Mouse (Mus musculus): ENCODE results near the gene Acbd4. TPM values are rescaled to one million over a fixed set of nuclear protein-coding genes. Genes with fewer than 3 reads are reported as not detected.
A peak's percentile ranks its signal among the peaks of the same experiment; 100 is the strongest.

Gene Acbd4
- total RNA-seq (2022) = 10 to 100 TPM; 24.1 to 39.8 (median 32.0) TPM

GRCm38 (mm10) chr11:103101481-103101865 is at the start of gene Acbd4, which contains the start of gene Plcd3:
Gene Acbd4 (plus strand): TSS chr11:103101682.
Gene Plcd3 (minus strand): TSS chr11:103101658.
- DNase-seq (ENCODE audit: low spot score) = peak; percentile 88

- DNase-seq (ENCODE audit: low spot score) = no peak
Measured at GRCm38 (mm10) chr11:103052078-103052477, 49.4 kb upstream of the Acbd4 start.

GRCm38 (mm10) chr11:103053191-103054076 is 48.0 kb upstream of the Acbd4 start:
- no peak for DNase-seq (ENCODE audit: low spot score)

- peak; percentile 83 for DNase-seq (ENCODE audit: low spot score)
Measured at GRCm38 (mm10) chr11:103054798-103055197, 46.7 kb upstream of the Acbd4 start.

- no peak for DNase-seq (ENCODE audit: low spot score)
Measured at GRCm38 (mm10) chr11:103056636-103057035, 44.8 kb upstream of the Acbd4 start.

- no peak for DNase-seq (ENCODE audit: low spot score)
Measured at GRCm38 (mm10) chr11:103058499-103059085, 42.9 kb upstream of the Acbd4 start.

GRCm38 (mm10) chr11:103066191-103067050 is 35.1 kb upstream of the Acbd4 start:
- DNase-seq (ENCODE audit: low spot score) = no peak

GRCm38 (mm10) chr11:103067051-103067361 is 34.5 kb upstream of the Acbd4 start:
- no peak for DNase-seq (ENCODE audit: low spot score)

- no peak for DNase-seq (ENCODE audit: low spot score)
Measured at GRCm38 (mm10) chr11:103067457-103068001, 34.0 kb upstream of the Acbd4 start.

GRCm38 (mm10) chr11:103068272-103068671 is 33.2 kb upstream of the Acbd4 start:
- no peak for DNase-seq (ENCODE audit: low spot score)

- DNase-seq (ENCODE audit: low spot score) = no peak
Measured at GRCm38 (mm10) chr11:103068884-103069283, 32.6 kb upstream of the Acbd4 start.

- no peak for DNase-seq (ENCODE audit: low spot score)
Measured at GRCm38 (mm10) chr11:103069731-103070130, 31.8 kb upstream of the Acbd4 start.

- DNase-seq (ENCODE audit: low spot score) = no peak
Measured at GRCm38 (mm10) chr11:103070322-103070880, 31.1 kb upstream of the Acbd4 start.

- DNase-seq (ENCODE audit: low spot score) = no peak
Measured at GRCm38 (mm10) chr11:103073671-103074070, 27.8 kb upstream of the Acbd4 start.

GRCm38 (mm10) chr11:103074121-103074650 is 27.3 kb upstream of the Acbd4 start:
- DNase-seq (ENCODE audit: low spot score) = no peak

- no peak for DNase-seq (ENCODE audit: low spot score)
Measured at GRCm38 (mm10) chr11:103074796-103075323, 26.6 kb upstream of the Acbd4 start.

GRCm38 (mm10) chr11:103076010-103076409 is 25.5 kb upstream of the Acbd4 start:
- DNase-seq (ENCODE audit: low spot score) = no peak

- DNase-seq (ENCODE audit: low spot score) = no peak
Measured at GRCm38 (mm10) chr11:103076581-103076980, 24.9 kb upstream of the Acbd4 start.

- no peak for DNase-seq (ENCODE audit: low spot score)
Measured at GRCm38 (mm10) chr11:103078131-103078530, 23.4 kb upstream of the Acbd4 start.

GRCm38 (mm10) chr11:103080323-103081091 is 21.0 kb upstream of the Acbd4 start:
- no peak for DNase-seq (ENCODE audit: low spot score)
